Mouse (Mus musculus): Measurements from ENCODE around the gene C130026I21Rik.
"Not testable (repeated sequence)": the region's sequence is repeated elsewhere in the genome, so short reads cannot be mapped to it uniquely, and the experiment has no call there.

DNA sequence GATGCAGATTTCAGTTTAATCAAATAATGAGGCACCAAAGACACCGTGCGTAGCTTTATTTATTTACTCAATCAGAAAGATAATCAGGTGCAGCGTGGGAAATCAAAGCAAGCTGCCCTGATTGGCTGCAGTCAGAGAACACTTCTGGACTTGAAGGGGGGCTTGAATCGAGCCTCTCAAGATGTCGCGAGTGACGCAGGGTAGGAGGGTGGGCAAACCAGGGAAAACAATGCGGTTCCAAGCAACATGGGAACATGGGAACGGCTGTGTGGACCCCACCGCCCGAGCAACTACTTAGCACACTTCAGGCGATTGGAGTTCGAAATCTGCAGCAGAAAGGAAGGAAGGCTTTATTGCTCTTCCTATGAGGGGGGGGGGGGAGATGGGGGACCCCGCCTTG is 240.2 kb downstream of the C130026I21Rik start:
- not testable (repeated sequence) for TF ChIP-seq POLR2A (IDR thresholded peaks at IDR 0.05; ENCODE audit: low read depth, low read length); CTCF (conservative IDR thresholded peaks at IDR 0.05; ENCODE audit: insufficient read depth, insufficient read length, low read depth, low read length)

Measured in kidney, adult 2 months (tissue).